Comparison of ENCODE assay signal across 8 mouse cellular contexts in the genomic region with DNA sequence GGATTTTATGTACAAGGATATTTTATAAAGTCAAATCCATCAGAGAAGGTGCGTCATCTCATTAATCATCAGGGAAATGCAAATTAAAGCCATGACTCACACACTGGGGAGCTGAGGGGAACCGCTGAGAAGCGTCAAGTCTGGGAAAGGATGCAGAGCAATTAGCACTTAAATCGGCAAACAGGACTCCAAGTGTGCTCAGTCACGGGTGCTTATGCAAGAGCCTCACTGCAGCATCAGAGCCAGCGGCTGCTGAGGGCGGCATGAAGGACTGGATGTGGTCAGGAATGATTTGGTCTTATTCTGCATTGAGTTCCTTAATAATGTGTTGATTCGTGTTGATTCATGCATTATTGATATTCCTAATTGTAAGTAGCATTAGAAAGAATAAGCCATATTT.
A peak's percentile ranks its signal among the peaks of the same experiment; 100 is the strongest.
DNase-seq lines count a peak whose midpoint lies in the region; ATAC-seq and TF ChIP-seq lines count a peak whose summit lies in the region.

No protein-coding gene starts in this region.

- peak overlapping the region; percentile 1; the same call in 1 of the 2 replicates for H3K9ac ChIP-seq in forebrain, postnatal 0 days
- peak overlapping the region; percentile 30 for H3K9ac ChIP-seq in midbrain, embryonic 13.5 days (replicated peaks)

- H3K4me1 ChIP-seq in heart, embryonic 10.5 days: peaks cover 26% of the 10 kb centered on the region
- 0 out of 2 replicates have a peak, but pooled peaks cover 8% of the 10 kb centered on the region for H3K4me1 ChIP-seq in forebrain, postnatal 0 days (ENCODE audit: insufficient read depth)
- H3K4me1 ChIP-seq in midbrain, embryonic 13.5 days (replicated peaks): peaks cover 40% of the 10 kb centered on the region

- H3K36me3 ChIP-seq in heart, embryonic 10.5 days: peaks cover 17% of the 10 kb centered on the region
- peaks cover 13% of the 10 kb centered on the region; the same call in 1 of the 2 replicates for H3K36me3 ChIP-seq in forebrain, postnatal 0 days (ENCODE audit: insufficient read depth)
- peaks cover 6% of the 10 kb centered on the region; the same call in 1 of the 2 replicates for H3K36me3 ChIP-seq in midbrain, embryonic 13.5 days

- no peak for TF ChIP-seq CTCF in forebrain, postnatal 0 days (IDR thresholded peaks at IDR 0.05; ENCODE audit: low read depth)

- peak overlapping the region; percentile 69; the same call in 1 of the 2 replicates for H3K27ac ChIP-seq in heart, embryonic 10.5 days
- H3K27ac ChIP-seq in forebrain, postnatal 0 days (ENCODE audit: low read depth, low read length): peak overlapping the region; percentile 30
- H3K27ac ChIP-seq in midbrain, embryonic 13.5 days: peak overlapping the region; percentile 86

- ATAC-seq in forebrain, postnatal 0 days: peak; percentile 82
- peak; percentile 85 for ATAC-seq in midbrain, embryonic 13.5 days

- DNase-seq in heart, embryonic 10.5 days (ENCODE audit: low spot score): no peak
- no peak for DNase-seq in heart, adult 8-10 months (ENCODE audit: low spot score)
- peak; percentile 61 for DNase-seq in cerebellum, adult 11 months
- peak; percentile 65 for DNase-seq in forebrain, postnatal 0 days
- DNase-seq in layer of hippocampus, adult 8-10 months (ENCODE audit: low spot score in 2 of 2): peak; percentile 74 to 75
- no peak for DNase-seq in ovary, postnatal 14 days (ENCODE audit: low spot score)
- no peak for DNase-seq in urinary bladder, adult 18-20 months (ENCODE audit: low spot score in 2 of 2)

- H3K4me2 ChIP-seq in forebrain, postnatal 0 days (ENCODE audit: low read depth): peak overlapping the region; percentile 6
- peak overlapping the region; percentile 40 for H3K4me2 ChIP-seq in midbrain, embryonic 13.5 days (replicated peaks)

- WGBS in heart, embryonic 10.5 days: 15% methylated on average over 8 of the region's 8 CpGs
- 5% methylated on average over 8 of the region's 8 CpGs for WGBS in forebrain, postnatal 0 days
- 7% methylated on average over 8 of the region's 8 CpGs for WGBS in midbrain, embryonic 13.5 days

- no peaks in the 10 kb centered on the region for H3K27me3 ChIP-seq in heart, embryonic 10.5 days (ENCODE audit: insufficient read depth, poor library complexity, severe bottlenecking)
- H3K27me3 ChIP-seq in forebrain, postnatal 0 days (ENCODE audit: insufficient read depth, low read length): no peaks in the 10 kb centered on the region
- H3K27me3 ChIP-seq in midbrain, embryonic 13.5 days: no peaks in the 10 kb centered on the region

- peak overlapping the region; percentile 42 for H3K4me3 ChIP-seq in heart, embryonic 10.5 days
- H3K4me3 ChIP-seq in forebrain, postnatal 0 days (ENCODE audit: low read depth, low read length): no peak overlapping the region
- peak overlapping the region; percentile 8; the same call in 1 of the 2 replicates for H3K4me3 ChIP-seq in midbrain, embryonic 13.5 days (replicated peaks)

- H3K9me3 ChIP-seq in heart, embryonic 10.5 days: no peaks in the 10 kb centered on the region
- H3K9me3 ChIP-seq in forebrain, postnatal 0 days (ENCODE audit: low read length): no peaks in the 10 kb centered on the region
- H3K9me3 ChIP-seq in midbrain, embryonic 13.5 days: no peaks in the 10 kb centered on the region

Comparison
In these comparisons a context has a peak if more than half of its experiments do, and no peak if none do; other contexts are left out.
1. DNase-seq: peak in cerebellum, adult 11 months (single experiment), forebrain, postnatal 0 days (single experiment) and layer of hippocampus, adult 8-10 months (2 of 2); none in heart, embryonic 10.5 days (single experiment), heart, adult 8-10 months (single experiment), ovary, postnatal 14 days (single experiment) and urinary bladder, adult 18-20 months (0 of 2).
2. H3K27ac ChIP-seq: peak in every context shown above with its lines; median percentile 86 in midbrain, embryonic 13.5 days; 69 in heart, embryonic 10.5 days; 30 in forebrain, postnatal 0 days.